Mouse (Mus musculus) thymus, postnatal 25 days (tissue): ENCODE data around the gene Acly.

Experiments used
- DNase-seq: peaks from one replicate; pipeline ENCODE4 v3.0.0; 2022

Acly gene

GRCm38 (mm10) chr11:100504990-100505660 is 22.7 kb downstream of the Acly start:
- DNase-seq = no peak

- no peak for DNase-seq
Observed at GRCm38 (mm10) chr11:100501321-100501720, 26.5 kb downstream of the Acly start.

GRCm38 (mm10) chr11:100500651-100501050 is 27.1 kb downstream of the Acly start:
- DNase-seq = no peak

- no peak for DNase-seq
Observed at GRCm38 (mm10) chr11:100500241-100500640, 27.6 kb downstream of the Acly start.

GRCm38 (mm10) chr11:100493771-100494170 is 34.0 kb downstream of the Acly start:
- DNase-seq = no peak

- peak; percentile 17 for DNase-seq
Observed at GRCm38 (mm10) chr11:100490951-100491350, 36.8 kb downstream of the Acly start.

- peak; percentile 39 for DNase-seq
Observed at GRCm38 (mm10) chr11:100485801-100486538, 41.8 kb downstream of the Acly start.

GRCm38 (mm10) chr11:100484461-100484860 is 43.3 kb downstream of the Acly start:
- DNase-seq = no peak

- DNase-seq = no peak
Observed at GRCm38 (mm10) chr11:100479152-100479551, 48.6 kb downstream of the Acly start.

GRCm38 (mm10) chr11:100476281-100476680 is 51.5 kb downstream of the Acly start:
- DNase-seq = no peak

GRCm38 (mm10) chr11:100472935-100473295 is 54.9 kb downstream of the Acly start:
- DNase-seq = no peak

GRCm38 (mm10) chr11:100472197-100472934 is 55.4 kb downstream of the Acly start, which contains the start of gene Klhl11:
TSS of gene Klhl11 (minus strand) at chr11:100472741.
- peak; percentile 93 for DNase-seq

GRCm38 (mm10) chr11:100471352-100472196 is 56.2 kb downstream of the Acly start:
- no peak for DNase-seq

GRCm38 (mm10) chr11:100465833-100466232 is 62.0 kb downstream of the Acly start:
- DNase-seq = no peak

GRCm38 (mm10) chr11:100465229-100465792 is 62.5 kb downstream of the Acly start:
- no peak for DNase-seq

GRCm38 (mm10) chr11:100462699-100463098 is 65.1 kb downstream of the Acly start:
- DNase-seq = no peak

- no peak for DNase-seq
Observed at GRCm38 (mm10) chr11:100457711-100458110, 70.1 kb downstream of the Acly start.

GRCm38 (mm10) chr11:100457247-100457646 is 70.6 kb downstream of the Acly start:
- no peak for DNase-seq

- no peak for DNase-seq
Observed at GRCm38 (mm10) chr11:100442625-100443024, 85.2 kb downstream of the Acly start.

GRCm38 (mm10) chr11:100441797-100442196 is 86.0 kb downstream of the Acly start, which contains the start of the genes Nt5c3b and Klhl10:
TSS of gene Nt5c3b (minus strand) at chr11:100441808.
TSS of gene Klhl10 (plus strand) at chr11:100441917.
- DNase-seq = no peak

- DNase-seq = peak; percentile 90
Observed at GRCm38 (mm10) chr11:100440691-100441522, 86.9 kb downstream of the Acly start.
